Mouse (Mus musculus): ENCODE measurements around the gene Rab42. TPM values are rescaled to one million over a fixed set of nuclear protein-coding genes. Genes with fewer than 3 reads are reported as not detected.

Gene Rab42
- 0.42 and 0.59 TPM in 2 replicates for polyA plus RNA-seq (2014; fragmentation: Nextera tagmentation; extraction: Ambion mirVana)

- peak; percentile 92 for DNase-seq (ENCODE audit: low spot score, missing footprints)
- H3K36me3 ChIP-seq (ENCODE audit: control insufficient read depth, insufficient read depth, low read length): no peaks in the 10 kb centered on the region
- H3K4me3 ChIP-seq (ENCODE audit: low read depth, low read length): peak within 1 kb of the TSS; percentile 41
- peaks cover 6% of the 10 kb centered on the region; the same call in 1 of the 2 replicates for H3K4me1 ChIP-seq (ENCODE audit: control insufficient read depth, insufficient read depth, low read length)
- H3K4me2 ChIP-seq: peak within 1 kb of the TSS; percentile 67
- H3K9ac ChIP-seq (ENCODE audit: low read length): peak within 1 kb of the TSS; percentile 60
- H3K27me3 ChIP-seq (ENCODE audit: control insufficient read depth, insufficient read depth, low read length): no peaks in the 10 kb centered on the region
- H3K9me3 ChIP-seq (ENCODE audit: control insufficient read depth, low read length): no peaks in the 10 kb centered on the region
- whole genome bisulfite sequencing: 2% methylated on average over 31 of the region's 31 CpGs
- ATAC-seq (ENCODE audit: low FRiP score): peak; percentile 67
- no peak within 1 kb of the TSS for H3K27ac ChIP-seq (ENCODE audit: low read depth, low read length)
Observed at GRCm38 (mm10) chr4:132302939-132303479, at the start of gene Rab42. TSS of gene Rab42 (minus strand) at chr4:132303385.

GRCm38 (mm10) chr4:132352739-132353138 is 49.6 kb upstream of the Rab42 start:
- Histone ChIP-seq H3K4me3 (ENCODE audit: low read depth, low read length) (peak overlapping the region; percentile 83), H3K27ac (ENCODE audit: low read depth, low read length) (peak overlapping the region; percentile 88), H3K9me3 (ENCODE audit: control insufficient read depth, low read length) (no peaks in the 10 kb centered on the region), H3K4me1 (ENCODE audit: control insufficient read depth, insufficient read depth, low read length) (peaks cover 7% of the 10 kb centered on the region), H3K36me3 (ENCODE audit: control insufficient read depth, insufficient read depth, low read length) (peaks cover 7% of the 10 kb centered on the region), H3K27me3 (ENCODE audit: control insufficient read depth, insufficient read depth, low read length) (no peaks in the 10 kb centered on the region), H3K9ac (ENCODE audit: low read length) (peak overlapping the region; percentile 89), H3K4me2 (peak overlapping the region; percentile 84)
- ATAC-seq (ENCODE audit: low FRiP score) (no peak), DNase-seq (ENCODE audit: low spot score, missing footprints) (peak; percentile 92)
- 0% methylated on average over 14 of the region's 14 CpGs for WGBS

GRCm38 (mm10) chr4:132351401-132351800 is 48.2 kb upstream of the Rab42 start:
- H3K36me3 ChIP-seq (ENCODE audit: control insufficient read depth, insufficient read depth, low read length): 0 out of 2 replicates have a peak, but pooled peaks cover 3% of the 10 kb centered on the region
- 28% methylated on average over 1 of the region's 1 CpGs for WGBS
- ATAC-seq (ENCODE audit: low FRiP score): no peak
- peaks cover 9% of the 10 kb centered on the region for H3K4me1 ChIP-seq (ENCODE audit: control insufficient read depth, insufficient read depth, low read length)
- no peak overlapping the region for H3K9ac ChIP-seq (ENCODE audit: low read length)
- peak; percentile 70 for DNase-seq (ENCODE audit: low spot score, missing footprints)
- H3K4me2 ChIP-seq: no peak overlapping the region
- no peaks in the 10 kb centered on the region for H3K9me3 ChIP-seq (ENCODE audit: control insufficient read depth, low read length)
- H3K4me3 ChIP-seq (ENCODE audit: low read depth, low read length): no peak overlapping the region
- no peaks in the 10 kb centered on the region for H3K27me3 ChIP-seq (ENCODE audit: control insufficient read depth, insufficient read depth, low read length)
- H3K27ac ChIP-seq (ENCODE audit: low read depth, low read length): no peak overlapping the region

- no peak for DNase-seq (ENCODE audit: low spot score, missing footprints)
- Histone ChIP-seq H3K4me3 (ENCODE audit: low read depth, low read length) (no peak overlapping the region), H3K9ac (ENCODE audit: low read length) (no peak overlapping the region), H3K4me1 (ENCODE audit: control insufficient read depth, insufficient read depth, low read length) (peaks cover 9% of the 10 kb centered on the region), H3K9me3 (ENCODE audit: control insufficient read depth, low read length) (no peaks in the 10 kb centered on the region), H3K4me2 (no peak overlapping the region), H3K27me3 (ENCODE audit: control insufficient read depth, insufficient read depth, low read length) (no peaks in the 10 kb centered on the region), H3K27ac (ENCODE audit: low read depth, low read length) (no peak overlapping the region), H3K36me3 (ENCODE audit: control insufficient read depth, insufficient read depth, low read length) (0 out of 2 replicates have a peak, but pooled peaks cover 3% of the 10 kb centered on the region)
- no peak for ATAC-seq (ENCODE audit: low FRiP score)
- 63% methylated on average over 3 of the region's 3 CpGs for WGBS
Observed at GRCm38 (mm10) chr4:132350854-132351253, 47.7 kb upstream of the Rab42 start.

- no peaks in the 10 kb centered on the region for H3K9me3 ChIP-seq (ENCODE audit: control insufficient read depth, low read length)
- H3K4me3 ChIP-seq (ENCODE audit: low read depth, low read length): no peak overlapping the region
- no peak overlapping the region for H3K27ac ChIP-seq (ENCODE audit: low read depth, low read length)
- WGBS: 35% methylated on average over 2 of the region's 2 CpGs
- DNase-seq (ENCODE audit: low spot score, missing footprints): peak; percentile 53
- no peak overlapping the region for H3K4me2 ChIP-seq
- H3K36me3 ChIP-seq (ENCODE audit: control insufficient read depth, insufficient read depth, low read length): 0 out of 2 replicates have a peak, but pooled peaks cover 3% of the 10 kb centered on the region
- no peak for ATAC-seq (ENCODE audit: low FRiP score)
- H3K27me3 ChIP-seq (ENCODE audit: control insufficient read depth, insufficient read depth, low read length): no peaks in the 10 kb centered on the region
- H3K9ac ChIP-seq (ENCODE audit: low read length): no peak overlapping the region
- peaks cover 9% of the 10 kb centered on the region for H3K4me1 ChIP-seq (ENCODE audit: control insufficient read depth, insufficient read depth, low read length)
Observed at GRCm38 (mm10) chr4:132350123-132350740, 47.0 kb upstream of the Rab42 start.

- Histone ChIP-seq H3K9me3 (ENCODE audit: control insufficient read depth, low read length) (no peaks in the 10 kb centered on the region), H3K4me3 (ENCODE audit: low read depth, low read length) (no peak overlapping the region), H3K36me3 (ENCODE audit: control insufficient read depth, insufficient read depth, low read length) (0 out of 2 replicates have a peak, but pooled peaks cover 3% of the 10 kb centered on the region), H3K27ac (ENCODE audit: low read depth, low read length) (no peak overlapping the region), H3K27me3 (ENCODE audit: control insufficient read depth, insufficient read depth, low read length) (no peaks in the 10 kb centered on the region), H3K9ac (ENCODE audit: low read length) (no peak overlapping the region), H3K4me2 (no peak overlapping the region), H3K4me1 (ENCODE audit: control insufficient read depth, insufficient read depth, low read length) (peaks cover 12% of the 10 kb centered on the region)
- no peak for ATAC-seq (ENCODE audit: low FRiP score)
- no peak for DNase-seq (ENCODE audit: low spot score, missing footprints)
- 63% methylated on average over 3 of the region's 3 CpGs for WGBS
Observed at GRCm38 (mm10) chr4:132349495-132350122, 46.4 kb upstream of the Rab42 start.

- Histone ChIP-seq H3K4me3 (ENCODE audit: low read depth, low read length) (no peak overlapping the region), H3K9me3 (ENCODE audit: control insufficient read depth, low read length) (no peaks in the 10 kb centered on the region), H3K27me3 (ENCODE audit: control insufficient read depth, insufficient read depth, low read length) (no peaks in the 10 kb centered on the region), H3K9ac (ENCODE audit: low read length) (no peak overlapping the region), H3K4me1 (ENCODE audit: control insufficient read depth, insufficient read depth, low read length) (peaks cover 18% of the 10 kb centered on the region), H3K36me3 (ENCODE audit: control insufficient read depth, insufficient read depth, low read length) (0 out of 2 replicates have a peak, but pooled peaks cover 3% of the 10 kb centered on the region), H3K4me2 (no peak overlapping the region), H3K27ac (ENCODE audit: low read depth, low read length) (no peak overlapping the region)
- no peak for ATAC-seq (ENCODE audit: low FRiP score)
- no peak for DNase-seq (ENCODE audit: low spot score, missing footprints)
- WGBS: 54% methylated on average over 3 of the region's 3 CpGs
Observed at GRCm38 (mm10) chr4:132346661-132347060, 43.5 kb upstream of the Rab42 start.

- Histone ChIP-seq H3K4me3 (ENCODE audit: low read depth, low read length) (no peak overlapping the region), H3K9ac (ENCODE audit: low read length) (no peak overlapping the region), H3K9me3 (ENCODE audit: control insufficient read depth, low read length) (no peaks in the 10 kb centered on the region), H3K27ac (ENCODE audit: low read depth, low read length) (no peak overlapping the region), H3K36me3 (ENCODE audit: control insufficient read depth, insufficient read depth, low read length) (0 out of 2 replicates have a peak, but pooled peaks cover 3% of the 10 kb centered on the region), H3K4me1 (ENCODE audit: control insufficient read depth, insufficient read depth, low read length) (peaks cover 18% of the 10 kb centered on the region), H3K4me2 (no peak overlapping the region), H3K27me3 (ENCODE audit: control insufficient read depth, insufficient read depth, low read length) (no peaks in the 10 kb centered on the region)
- 83% methylated on average over 4 of the region's 4 CpGs for WGBS
- no peak for DNase-seq (ENCODE audit: low spot score, missing footprints)
- no peak for ATAC-seq (ENCODE audit: low FRiP score)
Observed at GRCm38 (mm10) chr4:132346261-132346660, 43.1 kb upstream of the Rab42 start.

GRCm38 (mm10) chr4:132345843-132346212 is 42.6 kb upstream of the Rab42 start:
- Histone ChIP-seq H3K4me1 (ENCODE audit: control insufficient read depth, insufficient read depth, low read length) (peaks cover 18% of the 10 kb centered on the region), H3K27me3 (ENCODE audit: control insufficient read depth, insufficient read depth, low read length) (no peaks in the 10 kb centered on the region), H3K9ac (ENCODE audit: low read length) (no peak overlapping the region), H3K9me3 (ENCODE audit: control insufficient read depth, low read length) (no peaks in the 10 kb centered on the region), H3K4me3 (ENCODE audit: low read depth, low read length) (no peak overlapping the region), H3K4me2 (no peak overlapping the region), H3K36me3 (ENCODE audit: control insufficient read depth, insufficient read depth, low read length) (0 out of 2 replicates have a peak, but pooled peaks cover under 1% of the 10 kb centered on the region), H3K27ac (ENCODE audit: low read depth, low read length) (no peak overlapping the region)
- ATAC-seq (ENCODE audit: low FRiP score): peak; percentile 13; the same call in 1 of the 2 replicates
- DNase-seq (ENCODE audit: low spot score, missing footprints): no peak
- WGBS: 46% methylated on average over 5 of the region's 5 CpGs

Measured in midbrain, embryonic 11.5 days (tissue).